Comparison of ENCODE assay signal across 9 mouse cellular contexts in genomic region chr9:60082107-60082581, GRCm38 (mm10).
DNase-seq lines count a peak whose midpoint lies in the region; ATAC-seq and TF ChIP-seq lines count a peak whose summit lies in the region.
"Had no signal": no experiment of that assay in that cellular context is flagged by ENCODE, and none has a peak within 500 bp of the region (broad histone marks: within the 10 kb centered on the region; RNA-seq: fewer than 3 reads in every experiment).

No protein-coding gene starts in this region.

- no peaks in the 10 kb centered on the region for H3K4me1 ChIP-seq in MEL (ENCODE audit: control insufficient read depth in 1 of 2, insufficient read depth in 2 of 2, low read length in 2 of 2)
- H3K4me1 ChIP-seq in embryonic facial prominence, embryonic 15.5 days: peaks cover 23% of the 10 kb centered on the region
- H3K4me1 ChIP-seq in lung, postnatal 0 days (ENCODE audit: insufficient read depth, low read depth, low read length): no peaks in the 10 kb centered on the region; the same call in 1 of the 2 replicates

- no peak overlapping the region for H3K4me3 ChIP-seq in MEL (ENCODE audit: control insufficient read depth in 1 of 2, insufficient read depth in 1 of 2, low read depth in 2 of 2, low read length in 2 of 2)
- no peak overlapping the region for H3K4me3 ChIP-seq in embryonic facial prominence, embryonic 15.5 days (replicated peaks)
- H3K4me3 ChIP-seq in lung, postnatal 0 days (ENCODE audit: low read depth, low read length): no peak overlapping the region
- H3K4me3 ChIP-seq: limb, embryonic 12.5 days had no signal

- TF ChIP-seq CTCF in MEL (IDR thresholded peaks at IDR 0.05 in 2 of 3, conservative IDR thresholded peaks at IDR 0.05 in 1 of 3; ENCODE audit: control insufficient read depth in 1 of 3, insufficient read depth in 1 of 3, low read depth in 2 of 3, low read length in 3 of 3, poor library complexity in 1 of 3, severe bottlenecking in 1 of 3): no peak
- TF ChIP-seq CTCF in lung, postnatal 0 days (IDR thresholded peaks at IDR 0.05): no peak

- H3K79me2 ChIP-seq in MEL (ENCODE audit: control insufficient read depth, insufficient read depth, low read length, poor library complexity): no peaks in the 10 kb centered on the region

- TF ChIP-seq RAD21 in MEL (IDR thresholded peaks at IDR 0.05; ENCODE audit: low read depth, low read length): no peak

- peak; percentile 85 for ATAC-seq in embryonic facial prominence, embryonic 15.5 days (ENCODE audit: insufficient number of reproducible peaks, low FRiP score, low TSS enrichment, low read depth)
- ATAC-seq in lung, postnatal 0 days: peak; percentile 83
- no peak for ATAC-seq in megakaryocyte, adult 5-6 weeks (ENCODE audit: poor library complexity, severe bottlenecking)

- H3K9me3 ChIP-seq in MEL (replicated peaks; ENCODE audit: insufficient read depth, low read length): no peaks in the 10 kb centered on the region
- no peaks in the 10 kb centered on the region for H3K9me3 ChIP-seq in embryonic facial prominence, embryonic 15.5 days (replicated peaks)
- no peaks in the 10 kb centered on the region for H3K9me3 ChIP-seq in lung, postnatal 0 days (ENCODE audit: low read length)
- H3K9me3 ChIP-seq: limb, embryonic 12.5 days had no signal

- no peak overlapping the region for H3K4me2 ChIP-seq in embryonic facial prominence, embryonic 15.5 days (replicated peaks)
- H3K4me2 ChIP-seq in lung, postnatal 0 days (replicated peaks; ENCODE audit: low read depth, low read length): no peak overlapping the region
- H3K4me2 ChIP-seq: limb, embryonic 12.5 days had no signal

- no peak for TF ChIP-seq EP300 in MEL (IDR thresholded peaks at IDR 0.05; ENCODE audit: low read depth in 1 of 2, low read length in 2 of 2)
- TF ChIP-seq EP300 in lung, postnatal 0 days (IDR thresholded peaks at IDR 0.05): 0 out of 2 replicates have a peak, but pooled peaks have one; percentile 16

- no peaks in the 10 kb centered on the region for H3K36me3 ChIP-seq in MEL (ENCODE audit: control insufficient read depth in 1 of 2, insufficient read depth in 2 of 2, low read length in 2 of 2)
- no peaks in the 10 kb centered on the region for H3K36me3 ChIP-seq in embryonic facial prominence, embryonic 15.5 days
- H3K36me3 ChIP-seq in lung, postnatal 0 days (ENCODE audit: insufficient read depth, low read length): no peaks in the 10 kb centered on the region
- H3K36me3 ChIP-seq: limb, embryonic 12.5 days had no signal

- DNase-seq in 3134 (ENCODE audit: extremely low read depth, insufficient read length, low spot score) (peak; percentile 29), MEL (ENCODE audit: low read depth, low spot score) (peak; percentile 3)
- peak; percentile 63 for DNase-seq in lung, postnatal 0 days (ENCODE audit: low spot score)
- DNase-seq in B cell, adult 2 months: no peak
- DNase-seq in gastrocnemius, postnatal 10 days: no peak
- DNase-seq in heart, postnatal 36 days: no peak

- TF ChIP-seq POLR2A in MEL (IDR thresholded peaks at IDR 0.05; ENCODE audit: control insufficient read depth in 1 of 2, insufficient read depth in 1 of 2, low read depth in 1 of 2, low read length in 2 of 2, poor library complexity in 1 of 2): no peak

- H3K9ac ChIP-seq in MEL (ENCODE audit: control insufficient read depth, low read depth, low read length, poor library complexity, severe bottlenecking): no peak overlapping the region
- H3K9ac ChIP-seq in embryonic facial prominence, embryonic 15.5 days: no peak overlapping the region
- H3K9ac ChIP-seq in lung, postnatal 0 days (replicated peaks; ENCODE audit: low read depth): no peak overlapping the region
- H3K9ac ChIP-seq: limb, embryonic 12.5 days had no signal

- H3K27ac ChIP-seq in MEL (ENCODE audit: control insufficient read depth, low read depth, low read length): no peak overlapping the region
- H3K27ac ChIP-seq in embryonic facial prominence, embryonic 15.5 days (replicated peaks): 0 out of 2 replicates have a peak overlapping the region, but pooled peaks have one; percentile 17
- H3K27ac ChIP-seq in lung, postnatal 0 days (ENCODE audit: low read length): no peak overlapping the region
- H3K27ac ChIP-seq: limb, embryonic 12.5 days had no signal

- intact Hi-C loops in heart, postnatal 36 days (cut with DNase I): no loop called here

- WGBS in embryonic facial prominence, embryonic 15.5 days: 6% methylated on average over 5 of the region's 5 CpGs
- 6% methylated on average over 5 of the region's 5 CpGs for WGBS in lung, postnatal 0 days

- no peaks in the 10 kb centered on the region; a peak in 2 of 4 replicates for H3K27me3 ChIP-seq in MEL (ENCODE audit: control insufficient read depth in 1 of 2, insufficient read depth in 2 of 2, low read length in 2 of 2)
- no peaks in the 10 kb centered on the region for H3K27me3 ChIP-seq in embryonic facial prominence, embryonic 15.5 days
- no peaks in the 10 kb centered on the region for H3K27me3 ChIP-seq in lung, postnatal 0 days (replicated peaks; ENCODE audit: insufficient read depth, low read length)
- H3K27me3 ChIP-seq: limb, embryonic 12.5 days had no signal

TF ChIP-seq in MEL, 35 proteins besides CTCF, POLR2A, EP300 and RAD21:
- TF ChIP-seq GATA1 (IDR thresholded peaks at IDR 0.05; ENCODE audit: low read depth, low read length): no peak
- TF ChIP-seq TBP (IDR thresholded peaks at IDR 0.05; ENCODE audit: low read depth, low read length): no peak
TF ChIP-seq in MEL: peak in this region for 0.

Comparison
In these comparisons a context has a peak if more than half of its experiments do, and no peak if none do; other contexts are left out.
1. DNase-seq: peak in 3134 (single experiment), MEL (single experiment) and lung, postnatal 0 days (single experiment); none in B cell, adult 2 months (0 of 2), gastrocnemius, postnatal 10 days (single experiment) and heart, postnatal 36 days (0 of 2).